Mouse (Mus musculus): ENCODE measurements around the gene Nagk. TPM values are rescaled to one million over a fixed set of nuclear protein-coding genes. Genes with fewer than 3 reads are reported as not detected.

Nagk gene
- total and polyA plus RNA-seq, 3 experiments: 6.5 to 50.7 (median 19.2) TPM

DNA sequence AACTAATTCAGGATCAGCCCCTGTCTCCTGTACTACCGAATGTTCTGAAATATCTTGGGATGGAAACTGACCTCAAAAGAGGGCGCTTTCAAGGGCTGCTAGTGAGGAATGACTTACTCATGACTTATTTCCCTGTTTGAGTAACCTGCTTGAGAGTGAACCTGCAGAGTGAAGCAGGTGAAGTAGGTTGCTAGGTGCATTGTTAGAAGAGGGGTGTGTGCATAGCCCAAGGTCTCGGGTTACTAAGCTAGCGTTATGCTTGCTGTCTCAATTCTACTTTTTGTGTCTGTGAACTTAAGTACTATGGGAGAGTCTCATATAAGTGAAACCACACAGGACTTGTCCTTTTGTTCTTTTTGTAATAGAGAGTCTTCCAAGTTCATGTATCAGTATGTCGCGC lies 45.3 kb downstream of the Nagk start:
- Histone ChIP-seq H3K4me1 (ENCODE audit: insufficient read depth, low read depth, low read length) (no peaks in the 10 kb centered on the region), H3K4me3 (ENCODE audit: low read depth, low read length) (no peak overlapping the region), H3K27me3 (ENCODE audit: insufficient read depth, low read length) (peaks cover 7% of the 10 kb centered on the region), H3K36me3 (replicated peaks) (no peaks in the 10 kb centered on the region), H3K9me3 (replicated peaks) (no peaks in the 10 kb centered on the region)
- ATAC-seq (ENCODE audit: extremely low read depth, insufficient number of reproducible peaks, low FRiP score, poor library complexity, severe bottlenecking) (no peak), DNase-seq (ENCODE audit: low spot score) (no peak)
- TF ChIP-seq TAL1 (conservative IDR thresholded peaks at IDR 0.05; ENCODE audit: low read depth, low read length) (no peak), CTCF (IDR thresholded peaks at IDR 0.05; ENCODE audit: low read depth, low read length) (no peak), GATA2 (IDR thresholded peaks at IDR 0.05; ENCODE audit: borderline replicate concordance, low read depth, low read length) (no peak), POLR2AphosphoS5 (IDR thresholded peaks at IDR 0.05; ENCODE audit: insufficient replicate concordance, low read depth, low read length) (no peak), GATA1 (IDR thresholded peaks at IDR 0.05; ENCODE audit: borderline replicate concordance, low read length) (no peak)

DNA sequence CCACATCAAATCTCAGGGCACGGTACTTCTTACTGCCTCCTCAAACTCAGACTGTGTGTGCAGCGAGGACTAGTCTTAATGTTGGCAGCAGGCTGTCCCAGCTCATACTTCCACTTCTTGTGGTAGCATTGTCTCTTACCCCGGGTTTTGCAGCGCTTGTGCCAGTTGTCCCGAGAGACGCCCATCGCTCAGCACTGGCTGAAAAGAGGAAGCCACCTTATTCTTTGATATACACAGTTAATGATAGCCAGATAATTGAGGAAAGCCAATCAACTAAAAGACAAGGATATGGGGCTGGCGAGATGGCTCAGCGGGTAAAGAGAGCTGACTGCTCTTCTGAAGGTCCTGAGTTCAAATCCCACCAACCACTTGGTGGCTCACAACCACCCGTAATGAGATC lies 50.1 kb downstream of the Nagk start:
- H3K36me3 ChIP-seq (replicated peaks): no peaks in the 10 kb centered on the region
- peaks cover 5% of the 10 kb centered on the region for H3K27me3 ChIP-seq (ENCODE audit: insufficient read depth, low read length)
- ATAC-seq (ENCODE audit: extremely low read depth, insufficient number of reproducible peaks, low FRiP score, poor library complexity, severe bottlenecking) (no peak), DNase-seq (ENCODE audit: low spot score) (no peak)
- no peaks in the 10 kb centered on the region for H3K9me3 ChIP-seq (replicated peaks)
- TF ChIP-seq GATA1 (IDR thresholded peaks at IDR 0.05; ENCODE audit: borderline replicate concordance, low read length): no peak
- H3K4me1 ChIP-seq (ENCODE audit: insufficient read depth, low read depth, low read length): no peaks in the 10 kb centered on the region
- no peak overlapping the region for H3K4me3 ChIP-seq (ENCODE audit: low read depth, low read length)

DNA sequence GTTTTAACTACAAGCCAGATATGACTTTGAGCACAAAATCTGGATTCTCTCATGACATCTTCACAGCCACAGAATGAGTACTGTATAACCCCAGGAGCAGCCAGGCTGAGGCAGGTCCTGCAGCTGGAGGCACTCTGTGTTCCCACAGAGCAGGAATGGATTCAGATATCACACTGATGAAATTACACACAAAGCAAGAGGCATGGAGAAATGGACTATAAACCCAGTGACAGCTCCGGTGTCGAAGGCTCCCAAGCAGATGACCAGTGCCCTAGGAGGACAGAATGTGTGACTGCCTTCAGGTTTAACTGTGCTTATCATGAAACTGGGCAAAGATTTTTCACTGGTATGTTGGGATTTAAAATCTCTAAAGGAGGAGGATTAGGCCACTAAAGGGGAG lies 51.4 kb downstream of the Nagk start:
- Histone ChIP-seq H3K4me3 (ENCODE audit: low read depth, low read length) (no peak overlapping the region), H3K4me1 (ENCODE audit: insufficient read depth, low read depth, low read length) (no peaks in the 10 kb centered on the region), H3K9me3 (replicated peaks) (no peaks in the 10 kb centered on the region), H3K36me3 (replicated peaks) (no peaks in the 10 kb centered on the region), H3K27me3 (ENCODE audit: insufficient read depth, low read length) (peaks cover 8% of the 10 kb centered on the region)
- no peak for DNase-seq (ENCODE audit: low spot score)
- TF ChIP-seq CTCF (IDR thresholded peaks at IDR 0.05; ENCODE audit: low read depth, low read length): no peak
- no peak for TF ChIP-seq POLR2AphosphoS5 (IDR thresholded peaks at IDR 0.05; ENCODE audit: insufficient replicate concordance, low read depth, low read length)
- no peak for TF ChIP-seq TAL1 (conservative IDR thresholded peaks at IDR 0.05; ENCODE audit: low read depth, low read length)
- TF ChIP-seq GATA1 (IDR thresholded peaks at IDR 0.05; ENCODE audit: borderline replicate concordance, low read length): no peak
- TF ChIP-seq GATA2 (IDR thresholded peaks at IDR 0.05; ENCODE audit: borderline replicate concordance, low read depth, low read length): no peak
- no peak for ATAC-seq (ENCODE audit: extremely low read depth, insufficient number of reproducible peaks, low FRiP score, poor library complexity, severe bottlenecking)

DNA sequence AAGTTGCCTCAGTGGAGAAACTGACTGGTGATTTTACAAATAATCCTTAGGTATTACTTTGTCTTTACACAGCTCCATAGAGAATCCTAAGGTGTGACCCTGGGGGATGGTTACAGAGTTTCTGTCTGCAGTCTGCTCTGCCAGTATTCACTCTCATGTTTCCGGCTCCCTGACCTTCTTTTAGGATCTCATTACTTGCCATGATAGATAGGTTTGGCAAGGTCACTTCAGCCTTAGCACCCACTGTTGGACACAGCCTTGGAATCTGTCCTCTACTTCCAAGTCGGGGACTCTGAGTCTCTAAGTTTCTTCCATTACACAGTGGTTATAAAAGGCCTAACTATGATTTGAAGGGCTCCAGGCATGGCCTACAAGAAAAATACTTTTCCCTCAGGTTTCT lies 54.7 kb downstream of the Nagk start:
- DNase-seq (ENCODE audit: low spot score): no peak
- TF ChIP-seq CTCF (IDR thresholded peaks at IDR 0.05; ENCODE audit: low read depth, low read length) (no peak), POLR2AphosphoS5 (IDR thresholded peaks at IDR 0.05; ENCODE audit: insufficient replicate concordance, low read depth, low read length) (no peak), GATA2 (IDR thresholded peaks at IDR 0.05; ENCODE audit: borderline replicate concordance, low read depth, low read length) (no peak), TAL1 (conservative IDR thresholded peaks at IDR 0.05; ENCODE audit: low read depth, low read length) (no peak), GATA1 (IDR thresholded peaks at IDR 0.05; ENCODE audit: borderline replicate concordance, low read length) (no peak)
- Histone ChIP-seq H3K36me3 (replicated peaks) (no peaks in the 10 kb centered on the region), H3K4me1 (ENCODE audit: insufficient read depth, low read depth, low read length) (no peaks in the 10 kb centered on the region), H3K9me3 (replicated peaks) (no peaks in the 10 kb centered on the region), H3K4me3 (ENCODE audit: low read depth, low read length) (no peak overlapping the region), H3K27me3 (ENCODE audit: insufficient read depth, low read length) (peaks cover 16% of the 10 kb centered on the region; the same call in 1 of the 2 replicates)
- no peak for ATAC-seq (ENCODE audit: extremely low read depth, insufficient number of reproducible peaks, low FRiP score, poor library complexity, severe bottlenecking)

Other genes with a start within 250 kb of the Nagk start
- 47.3 and 55.2 TPM in 2 replicates for gene Stambp, start 222.3 kb upstream of the Nagk start, total RNA-seq (2014; fragmentation: Nextera tagmentation)
- gene Stambp, start 222.3 kb upstream of the Nagk start, total RNA-seq (2017): 7.0 and 8.2 TPM in 2 replicates
- 1.8 and 1.9 TPM in 2 replicates for gene Stambp, start 222.3 kb upstream of the Nagk start, polyA plus RNA-seq (2012)
- gene Clec4f, start 138.8 kb upstream of the Nagk start, total RNA-seq (2014; fragmentation: Nextera tagmentation): not detected in 2 replicates
- gene Clec4f, start 138.8 kb upstream of the Nagk start, total RNA-seq (2017): 0.05 TPM in 1 of 2 replicates, not detected in the other
- not detected in 2 replicates for gene Clec4f, start 138.8 kb upstream of the Nagk start, polyA plus RNA-seq (2012)
- gene Cd207, start 117.1 kb upstream of the Nagk start, total RNA-seq (2014; fragmentation: Nextera tagmentation): not detected in 2 replicates
- gene Cd207, start 117.1 kb upstream of the Nagk start, total RNA-seq (2017): not detected in 2 replicates
- gene Cd207, start 117.1 kb upstream of the Nagk start, polyA plus RNA-seq (2012): not detected in 2 replicates
- not detected in 2 replicates for gene Vax2, start 83.7 kb upstream of the Nagk start, total RNA-seq (2014; fragmentation: Nextera tagmentation)
- not detected in 2 replicates for gene Vax2, start 83.7 kb upstream of the Nagk start, total RNA-seq (2017)
- gene Vax2, start 83.7 kb upstream of the Nagk start, polyA plus RNA-seq (2012): not detected in 2 replicates
- not detected in 2 replicates for gene Atp6v1b1, start 52.0 kb upstream of the Nagk start, total RNA-seq (2014; fragmentation: Nextera tagmentation)
- 0.22 TPM in 1 of 2 replicates, not detected in the other for gene Atp6v1b1, start 52.0 kb upstream of the Nagk start, total RNA-seq (2017)
- gene Atp6v1b1, start 52.0 kb upstream of the Nagk start, polyA plus RNA-seq (2012): not detected in 2 replicates
- not detected in 2 replicates for gene Ankrd53, start 32.3 kb upstream of the Nagk start, total RNA-seq (2014; fragmentation: Nextera tagmentation)
- not detected in 2 replicates for gene Ankrd53, start 32.3 kb upstream of the Nagk start, total RNA-seq (2017)
- not detected in 2 replicates for gene Ankrd53, start 32.3 kb upstream of the Nagk start, polyA plus RNA-seq (2012)
- gene Tex261, start 19.2 kb upstream of the Nagk start, total RNA-seq (2014; fragmentation: Nextera tagmentation): 47.8 and 50.0 TPM in 2 replicates
- 32.5 and 35.4 TPM in 2 replicates for gene Tex261, start 19.2 kb upstream of the Nagk start, total RNA-seq (2017)
- 30.3 and 34.6 TPM in 2 replicates for gene Tex261, start 19.2 kb upstream of the Nagk start, polyA plus RNA-seq (2012)
- 7.6 and 8.4 TPM in 2 replicates for gene Paip2b, start 36.8 kb downstream of the Nagk start, total RNA-seq (2014; fragmentation: Nextera tagmentation)
- 10.3 and 12.0 TPM in 2 replicates for gene Paip2b, start 36.8 kb downstream of the Nagk start, total RNA-seq (2017)
- 9.3 and 10.5 TPM in 2 replicates for gene Paip2b, start 36.8 kb downstream of the Nagk start, polyA plus RNA-seq (2012)
- 181 and 199 TPM in 2 replicates for gene Zfp638, start 72.1 kb downstream of the Nagk start, total RNA-seq (2014; fragmentation: Nextera tagmentation)
- gene Zfp638, start 72.1 kb downstream of the Nagk start, total RNA-seq (2017): 130 and 152 TPM in 2 replicates
- gene Zfp638, start 72.1 kb downstream of the Nagk start, polyA plus RNA-seq (2012): 4.3 and 5.3 TPM in 2 replicates
- not detected in 2 replicates for gene Dysf, start 213.6 kb downstream of the Nagk start, total RNA-seq (2014; fragmentation: Nextera tagmentation)
- 0.06 and 0.11 TPM in 2 replicates for gene Dysf, start 213.6 kb downstream of the Nagk start, total RNA-seq (2017)
- gene Dysf, start 213.6 kb downstream of the Nagk start, polyA plus RNA-seq (2012): not detected in 2 replicates